Mouse (Mus musculus) heart, embryonic 15.5 days (tissue): ENCODE measurements at regions not wholly inside any gene's neighbourhood (a gene's known extent, or its start where the extent isn't known, plus 50 kb on each side); places are given as distances from the start of the nearest gene placed in this dataset.
A peak's percentile ranks its signal among the peaks of the same experiment; 100 is the strongest.

Source experiments
- ATAC-seq: fragments of 200-750 bp; cut with Nextera tagmentation; replicated peaks from 2 replicates; pipeline ENCODE4 v1.8.0; 2017; ENCODE audit warnings: low read depth, moderate TSS enrichment; ENCODE audit not compliant: insufficient number of reproducible peaks, insufficient read depth, low FRiP score
- H3K27ac ChIP-seq: fragments of 300-500 bp; sonication (generic); 2 replicates; pipeline ENCODE4 v1.5.1; 2015; ENCODE audit warnings: mild to moderate bottlenecking, inconsistent platforms
- H3K27me3 ChIP-seq: fragments of 300-500 bp; sonication (generic); 2 replicates; pipeline ENCODE4 v1.6.1; 2015; ENCODE audit warnings: inconsistent platforms
- H3K36me3 ChIP-seq: fragments of 300-500 bp; sonication (generic); 2 replicates; pipeline ENCODE4 v1.6.1; 2015; ENCODE audit warnings: mild to moderate bottlenecking, inconsistent platforms
- H3K4me1 ChIP-seq: fragments of 300-500 bp; sonication (generic); replicated peaks from 2 replicates; pipeline ENCODE4 v1.6.1; 2015; ENCODE audit warnings: inconsistent platforms
- H3K4me2 ChIP-seq: fragments of 300-500 bp; sonication (generic); 2 replicates; pipeline ENCODE4 v1.6.1; 2015; ENCODE audit warnings: inconsistent platforms, mild to moderate bottlenecking, moderate library complexity
- H3K4me3 ChIP-seq: fragments of 300-500 bp; sonication (generic); 2 replicates; pipeline ENCODE4 v1.5.1; 2015; ENCODE audit warnings: mild to moderate bottlenecking, inconsistent platforms
- H3K9ac ChIP-seq: fragments of 300-500 bp; sonication (generic); 2 replicates; pipeline ENCODE4 v1.6.1; 2015; ENCODE audit warnings: mild to moderate bottlenecking, inconsistent platforms
- H3K9me3 ChIP-seq: fragments of 300-500 bp; sonication (generic); replicated peaks from 2 replicates; pipeline ENCODE4 v1.6.1; 2016; ENCODE audit warnings: inconsistent platforms
- WGBS: fragments of 180-500 bp; shearing (Covaris S2); methylation state at CpG from one replicate; pipeline ENCODE4 v1.1.7; 2015; ENCODE audit warnings: mixed read lengths; 5-methylcytosine and 5-hydroxymethylcytosine counted together

DNA sequence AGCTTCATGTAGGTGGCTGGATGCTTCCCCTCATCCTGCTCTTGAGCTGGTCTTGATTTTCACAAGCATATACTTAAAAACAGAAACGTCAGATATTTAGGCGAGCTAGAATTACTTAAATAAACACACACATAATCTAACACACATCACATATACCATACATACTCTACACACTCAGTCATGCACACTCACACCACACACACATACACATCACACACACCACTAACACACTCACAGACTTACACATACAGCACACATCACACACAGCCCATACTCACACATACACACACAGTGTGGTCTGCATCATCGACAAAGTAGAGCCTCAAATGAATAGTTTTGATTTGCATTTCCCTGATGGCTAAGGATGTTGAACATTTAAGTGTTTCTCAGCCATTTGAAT is 116.9 kb downstream of the Spry2 start:
- Histone ChIP-seq H3K4me1 (no peaks in the 10 kb centered on the region), H3K9me3 (no peaks in the 10 kb centered on the region), H3K36me3 (no peaks in the 10 kb centered on the region), H3K4me2 (no peak overlapping the region), H3K27me3 (no peaks in the 10 kb centered on the region), H3K9ac (no peak overlapping the region), H3K27ac (no peak overlapping the region), H3K4me3 (no peak overlapping the region)
- no peak for ATAC-seq
- WGBS, result 69% methylated on average over 3 of the region's 3 CpGs

DNA sequence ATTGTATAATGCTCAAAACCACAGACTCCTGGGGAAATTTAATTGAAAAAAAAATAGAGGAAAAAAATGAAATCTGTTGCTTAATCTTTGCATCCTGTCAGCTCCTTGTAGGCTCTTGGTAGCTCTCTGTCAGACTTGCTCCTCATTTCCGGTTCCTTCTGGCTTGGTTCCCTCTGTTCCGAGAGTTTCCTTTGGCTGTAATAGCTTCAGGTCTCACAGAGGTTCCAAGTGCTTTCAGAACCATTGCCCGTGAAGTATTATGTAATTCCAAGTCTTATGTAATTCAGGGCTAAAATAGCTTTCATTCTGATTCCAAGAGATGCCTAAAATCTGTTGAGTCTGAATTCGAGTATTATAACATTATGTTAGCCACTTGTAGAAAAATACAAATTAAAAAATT is 117.3 kb downstream of the Spry2 start:
- no peak overlapping the region for H3K9ac ChIP-seq
- H3K27ac ChIP-seq, result peak overlapping the region; percentile 40; the same call in 1 of the 2 replicates
- no peaks in the 10 kb centered on the region for H3K36me3 ChIP-seq
- no peak for ATAC-seq
- no peaks in the 10 kb centered on the region for H3K9me3 ChIP-seq
- H3K4me1 ChIP-seq, result no peaks in the 10 kb centered on the region
- no peak overlapping the region for H3K4me2 ChIP-seq
- H3K4me3 ChIP-seq, result no peak overlapping the region
- H3K27me3 ChIP-seq, result no peaks in the 10 kb centered on the region
- WGBS, result 48% methylated on average over 4 of the region's 4 CpGs

DNA sequence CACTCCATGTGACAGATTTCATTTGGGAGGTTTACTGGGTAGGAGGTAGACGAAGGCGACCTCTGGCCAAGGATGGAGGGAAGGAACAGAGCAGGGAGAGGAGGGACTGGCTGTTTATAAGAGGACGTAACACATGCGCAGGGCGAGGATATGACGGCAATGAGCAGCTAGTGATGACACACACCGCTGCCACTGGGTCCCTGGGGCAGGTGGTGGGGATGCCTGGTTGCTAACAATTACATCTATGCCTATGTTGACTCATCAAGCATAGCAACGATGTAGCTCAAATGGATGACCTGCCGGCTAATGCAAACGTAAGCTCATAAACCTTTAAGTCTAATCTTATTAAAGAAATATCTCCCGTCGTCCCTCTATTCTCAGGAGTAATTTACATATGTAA is 122.9 kb downstream of the Spry2 start:
- Histone ChIP-seq H3K4me3 (no peak overlapping the region), H3K4me2 (no peak overlapping the region), H3K9me3 (no peaks in the 10 kb centered on the region), H3K27ac (no peak overlapping the region), H3K36me3 (no peaks in the 10 kb centered on the region), H3K27me3 (no peaks in the 10 kb centered on the region), H3K9ac (no peak overlapping the region), H3K4me1 (no peaks in the 10 kb centered on the region)
- 91% methylated on average over 12 of the region's 12 CpGs for whole genome bisulfite sequencing
- ATAC-seq, result no peak

DNA sequence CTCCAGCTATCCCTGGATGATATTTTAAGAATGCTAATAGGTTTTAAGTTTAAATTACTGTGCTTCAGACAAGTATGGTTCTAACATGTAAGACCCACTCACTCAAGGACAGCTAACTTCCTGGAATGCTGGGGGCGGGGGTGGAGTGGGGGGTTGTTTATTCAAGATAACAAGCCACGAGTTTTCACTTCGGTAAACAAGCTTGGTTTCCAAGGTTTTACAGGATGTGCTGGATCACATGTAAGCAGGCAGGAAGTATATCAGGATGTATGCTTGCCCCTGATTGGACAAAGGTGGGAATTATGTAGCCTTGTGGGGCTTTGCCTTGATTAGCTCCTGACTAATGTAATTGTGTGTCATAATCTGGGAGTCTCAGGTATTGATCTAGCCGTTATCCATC is 129.5 kb downstream of the Spry2 start:
- no peak overlapping the region for H3K4me2 ChIP-seq
- no peaks in the 10 kb centered on the region for H3K36me3 ChIP-seq
- H3K27me3 ChIP-seq, result no peaks in the 10 kb centered on the region
- no peak overlapping the region for H3K4me3 ChIP-seq
- WGBS, result 34% methylated on average over 4 of the region's 4 CpGs
- H3K9me3 ChIP-seq, result no peaks in the 10 kb centered on the region
- 0 out of 2 replicates have a peak, but pooled peaks have one; percentile 50 for ATAC-seq
- H3K9ac ChIP-seq, result no peak overlapping the region
- no peak overlapping the region for H3K27ac ChIP-seq
- no peaks in the 10 kb centered on the region for H3K4me1 ChIP-seq

DNA sequence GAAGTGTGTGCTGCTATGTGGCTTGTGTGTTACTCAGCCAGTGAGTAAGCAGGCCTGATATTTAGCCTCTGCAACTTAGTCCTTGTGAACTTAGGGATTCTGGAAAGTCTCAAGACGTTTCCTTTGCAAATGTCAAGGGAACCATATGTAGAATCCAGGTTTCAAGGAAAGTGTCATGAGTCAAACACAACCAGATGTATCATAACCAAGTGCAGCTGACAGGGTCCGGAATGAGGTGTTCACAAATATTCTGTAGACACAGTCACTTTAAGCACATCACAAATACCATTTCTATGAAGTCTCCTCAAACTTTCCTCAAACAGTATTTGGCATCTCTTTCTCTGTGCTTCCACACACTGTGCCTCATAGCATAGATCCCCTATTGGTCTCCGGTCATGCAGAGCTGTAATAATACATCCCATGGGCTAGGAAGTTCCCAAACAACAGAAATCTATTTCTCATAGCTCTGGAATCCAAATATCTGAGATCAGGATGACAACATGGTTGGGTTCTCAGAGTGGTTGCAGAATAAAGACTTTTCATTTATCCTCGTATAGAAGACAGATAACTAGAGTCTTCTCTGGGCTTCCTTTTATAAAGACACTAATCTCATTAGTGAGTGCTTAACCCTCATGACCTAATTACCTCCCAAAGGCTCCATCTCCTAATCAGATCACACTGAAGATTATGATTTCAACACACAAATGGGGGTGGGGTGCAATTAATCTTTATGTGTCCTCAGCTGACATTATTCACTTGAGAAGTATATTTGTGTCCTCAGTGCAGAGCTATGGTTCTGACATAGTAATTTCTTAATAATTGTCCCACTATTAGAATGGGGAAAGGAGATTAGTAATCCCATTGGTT is 143.9 kb downstream of the Spry2 start:
- Histone ChIP-seq H3K9me3 (no peaks in the 10 kb centered on the region), H3K4me2 (no peak overlapping the region), H3K36me3 (no peaks in the 10 kb centered on the region), H3K4me1 (no peaks in the 10 kb centered on the region), H3K9ac (no peak overlapping the region), H3K27ac (no peak overlapping the region), H3K4me3 (no peak overlapping the region), H3K27me3 (no peaks in the 10 kb centered on the region)
- WGBS, result 63% methylated on average over 4 of the region's 4 CpGs
- ATAC-seq, result no peak

DNA sequence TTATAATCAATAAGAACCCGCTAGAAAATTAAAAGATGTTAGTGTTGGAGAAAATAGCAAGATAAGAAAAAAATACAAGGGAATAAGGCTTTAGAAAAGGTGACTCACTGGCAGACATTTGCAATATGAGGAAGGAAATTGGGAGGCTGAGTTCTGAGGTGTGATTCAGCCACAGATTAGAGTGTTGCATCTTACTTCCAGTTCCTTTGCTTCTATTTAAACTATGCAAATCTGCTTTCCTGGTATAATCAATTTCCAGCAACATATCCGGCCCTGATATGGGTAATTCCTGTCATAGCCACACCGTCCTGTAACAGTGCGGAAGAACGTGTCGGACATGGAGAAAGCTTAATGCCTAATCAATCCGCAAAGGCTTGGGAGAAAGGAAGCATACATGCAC is 144.9 kb downstream of the Spry2 start:
- 71% methylated on average over 7 of the region's 7 CpGs for WGBS
- Histone ChIP-seq H3K9ac (no peak overlapping the region), H3K27me3 (no peaks in the 10 kb centered on the region), H3K4me2 (no peak overlapping the region), H3K27ac (no peak overlapping the region), H3K9me3 (no peaks in the 10 kb centered on the region), H3K36me3 (no peaks in the 10 kb centered on the region), H3K4me1 (no peaks in the 10 kb centered on the region), H3K4me3 (no peak overlapping the region)
- ATAC-seq, result no peak

DNA sequence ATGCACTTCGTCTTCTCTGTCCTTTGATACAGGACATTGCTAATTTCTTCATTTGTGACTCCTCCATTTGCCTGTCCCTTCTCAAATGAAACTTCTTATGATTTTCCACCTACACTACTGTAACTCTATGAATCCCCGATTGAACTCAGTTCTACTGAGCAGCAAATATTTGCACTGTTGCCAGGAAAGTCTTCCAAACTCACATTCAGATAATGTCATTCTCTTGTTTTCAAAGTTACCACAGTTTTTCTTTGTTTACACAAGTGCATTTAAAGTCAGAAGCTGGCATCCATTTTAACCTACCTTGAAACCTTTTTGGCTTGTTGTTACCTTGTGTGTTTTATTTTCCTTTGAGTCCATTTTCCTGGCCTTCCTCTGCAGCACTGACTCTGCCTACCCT is 152.0 kb downstream of the Spry2 start:
- Histone ChIP-seq H3K27ac (peak overlapping the region; percentile 61), H3K9me3 (no peaks in the 10 kb centered on the region), H3K4me2 (no peak overlapping the region), H3K4me3 (no peak overlapping the region), H3K9ac (no peak overlapping the region), H3K27me3 (no peaks in the 10 kb centered on the region), H3K36me3 (no peaks in the 10 kb centered on the region), H3K4me1 (peaks cover 6% of the 10 kb centered on the region)
- WGBS, result 60% methylated on average over 2 of the region's 2 CpGs
- ATAC-seq, result no peak

DNA sequence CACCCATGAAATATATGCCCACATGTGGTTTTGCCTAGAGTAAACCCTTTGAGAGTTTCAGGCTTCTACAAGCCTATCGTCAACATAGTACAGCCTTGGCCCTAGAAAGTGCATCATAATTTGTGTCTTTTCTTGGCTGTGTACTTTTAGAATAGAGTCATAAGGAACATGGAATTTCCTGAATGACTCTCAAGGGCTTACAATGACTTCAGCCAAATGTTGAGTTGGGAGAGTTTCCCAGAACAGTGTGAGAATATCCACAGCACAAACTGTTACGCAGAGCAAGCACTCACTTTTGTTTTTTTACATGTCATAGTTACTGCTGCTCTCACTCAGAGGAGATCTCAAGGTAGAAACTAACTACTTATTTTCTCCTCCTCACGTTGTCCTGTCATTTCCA is 152.5 kb downstream of the Spry2 start:
- H3K27me3 ChIP-seq, result no peaks in the 10 kb centered on the region
- no peaks in the 10 kb centered on the region for H3K9me3 ChIP-seq
- peak overlapping the region; percentile 61 for H3K27ac ChIP-seq
- ATAC-seq, result peak; percentile 76
- no peak overlapping the region for H3K4me3 ChIP-seq
- H3K36me3 ChIP-seq, result no peaks in the 10 kb centered on the region
- H3K4me2 ChIP-seq, result no peak overlapping the region
- no peak overlapping the region for H3K9ac ChIP-seq
- H3K4me1 ChIP-seq, result peaks cover 6% of the 10 kb centered on the region
- 58% methylated on average over 3 of the region's 3 CpGs for WGBS

DNA sequence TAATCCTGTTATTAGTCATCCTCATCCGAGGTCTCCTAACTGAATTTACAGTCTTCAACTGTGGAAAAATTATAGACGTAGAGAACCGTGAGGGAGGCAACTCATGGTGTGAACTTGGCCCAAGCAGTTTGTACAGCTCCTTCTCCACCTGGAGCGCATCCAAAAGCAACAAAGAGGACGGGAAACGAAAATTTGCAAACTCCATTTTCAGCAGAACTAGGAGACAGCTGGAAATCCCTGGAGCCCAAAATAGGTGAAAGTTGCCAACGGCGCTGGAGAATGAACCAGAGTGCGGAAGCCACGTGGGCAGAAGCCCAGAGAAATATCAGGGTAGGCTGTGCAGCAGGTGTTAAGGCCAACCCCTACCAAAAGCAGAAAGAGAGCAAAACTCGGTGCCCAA is 155.7 kb downstream of the Spry2 start:
- 51% methylated on average over 11 of the region's 11 CpGs for WGBS
- peak overlapping the region; percentile 57 for H3K27ac ChIP-seq
- no peaks in the 10 kb centered on the region for H3K27me3 ChIP-seq
- H3K4me3 ChIP-seq, result no peak overlapping the region
- no peak overlapping the region for H3K9ac ChIP-seq
- H3K36me3 ChIP-seq, result no peaks in the 10 kb centered on the region
- no peaks in the 10 kb centered on the region for H3K9me3 ChIP-seq
- H3K4me2 ChIP-seq, result no peak overlapping the region
- 0 out of 2 replicates have a peak, but pooled peaks have one; percentile 44 for ATAC-seq
- peaks cover 6% of the 10 kb centered on the region for H3K4me1 ChIP-seq

DNA sequence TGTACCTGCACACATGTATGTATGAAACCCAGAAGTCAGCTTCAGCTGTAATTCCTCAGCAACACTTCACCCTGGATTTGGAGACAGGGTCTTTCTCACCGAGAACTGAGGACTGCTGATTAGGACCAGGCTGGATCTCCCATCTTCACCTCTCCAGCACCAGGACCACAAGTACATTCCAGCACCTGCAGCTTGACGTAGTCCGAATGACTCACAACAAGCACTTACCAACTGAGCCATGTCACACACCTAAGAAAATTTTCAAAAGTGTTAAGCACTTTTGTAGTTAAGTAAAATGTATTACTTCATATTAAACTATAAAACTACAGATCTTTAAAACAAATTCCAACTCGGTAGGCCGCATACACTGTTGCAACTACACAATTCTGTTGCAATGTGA is 158.1 kb downstream of the Spry2 start:
- Histone ChIP-seq H3K9me3 (no peaks in the 10 kb centered on the region), H3K4me3 (no peak overlapping the region), H3K36me3 (no peaks in the 10 kb centered on the region), H3K4me1 (peaks cover 9% of the 10 kb centered on the region), H3K27me3 (no peaks in the 10 kb centered on the region), H3K27ac (no peak overlapping the region), H3K4me2 (no peak overlapping the region), H3K9ac (no peak overlapping the region)
- WGBS, result 70% methylated on average over 5 of the region's 5 CpGs
- no peak for ATAC-seq

DNA sequence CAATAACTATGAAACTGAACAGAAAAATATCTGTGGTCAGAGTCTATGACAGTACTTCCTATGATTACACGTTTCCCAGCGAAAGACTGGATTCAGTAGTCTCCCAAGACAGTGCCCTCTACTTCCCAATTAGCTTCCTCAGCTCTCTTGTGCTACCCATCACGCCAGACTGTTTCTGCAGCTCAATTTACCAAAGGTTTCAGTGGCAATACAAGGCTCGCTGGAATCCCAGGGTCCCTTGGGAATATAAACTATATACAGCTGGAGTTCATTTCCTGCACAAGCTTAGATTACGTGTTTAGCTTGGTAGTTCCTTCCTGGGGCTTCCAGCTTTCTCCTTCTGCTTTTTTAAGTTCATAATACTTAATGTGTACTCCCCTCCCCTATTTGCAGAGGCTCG is 160.3 kb downstream of the Spry2 start:
- no peak overlapping the region for H3K4me2 ChIP-seq
- 41% methylated on average over 6 of the region's 6 CpGs for WGBS

DNA sequence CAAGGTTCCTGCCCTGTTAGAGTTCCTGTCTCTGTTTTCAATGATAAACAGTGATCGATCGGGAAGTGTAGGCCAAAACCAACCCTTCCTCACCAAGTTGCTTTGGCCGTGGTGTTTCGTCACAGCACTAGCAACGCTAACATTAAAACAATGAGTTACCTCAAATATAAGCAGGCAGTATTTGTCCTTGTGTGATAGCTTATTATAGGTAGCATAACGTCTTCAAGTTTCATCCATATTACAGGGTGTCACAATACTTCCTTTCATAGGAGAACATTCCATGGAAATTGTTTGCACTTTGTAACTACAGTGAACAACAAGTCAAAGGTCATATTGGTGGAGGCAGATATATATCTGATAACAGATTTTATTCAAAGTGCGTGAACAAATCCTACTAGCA is 162.3 kb downstream of the Spry2 start:
- no peak for ATAC-seq
- WGBS, result 82% methylated on average over 7 of the region's 7 CpGs
- H3K9me3 ChIP-seq, result no peaks in the 10 kb centered on the region
- H3K27me3 ChIP-seq, result no peaks in the 10 kb centered on the region
- H3K4me3 ChIP-seq, result no peak overlapping the region
- H3K4me2 ChIP-seq, result no peak overlapping the region
- no peak overlapping the region for H3K9ac ChIP-seq
- peak overlapping the region; percentile 53; the same call in 1 of the 2 replicates for H3K27ac ChIP-seq
- H3K36me3 ChIP-seq, result no peaks in the 10 kb centered on the region
- H3K4me1 ChIP-seq, result peaks cover 18% of the 10 kb centered on the region

More for the DNA sequence above, 160.3 kb downstream of the Spry2 start:
- Histone ChIP-seq H3K4me1 (peaks cover 15% of the 10 kb centered on the region), H3K36me3 (no peaks in the 10 kb centered on the region), H3K9me3 (no peaks in the 10 kb centered on the region), H3K4me3 (no peak overlapping the region), H3K27ac (no peak overlapping the region), H3K27me3 (no peaks in the 10 kb centered on the region), H3K9ac (no peak overlapping the region)
- no peak for ATAC-seq
